Mouse (Mus musculus) heart, postnatal 4 days (tissue): ENCODE measurements around the gene Tarbp1. TPM values are rescaled to one million over a fixed set of nuclear protein-coding genes. Genes with fewer than 3 reads are reported as not detected.

Experiments
- DNase-seq: peaks from one replicate; pipeline ENCODE4 v3.0.0; 2021
- total RNA-seq, 2 experiments: library from RNA; stranded (reverse); gene quantifications; 2 replicates each; pipeline ENCODE4 v1.2.3; 2021

Tarbp1 gene
- total RNA-seq, 2 experiments from 2014 or later, result 5.0 to 5.9 TPM

GRCm38 (mm10) chr8:126420834-126421233, 54.0 kb downstream of the Tarbp1 start:
- DNase-seq, result no peak

- DNase-seq, result no peak
These were observed 69.8 kb downstream of the Tarbp1 start for GRCm38 (mm10) chr8:126405030-126405429.

GRCm38 (mm10) chr8:126404550-126404949, 70.3 kb downstream of the Tarbp1 start:
- DNase-seq, result peak; percentile 15

- DNase-seq, result no peak
These were observed 76.5 kb downstream of the Tarbp1 start for GRCm38 (mm10) chr8:126398349-126398748.

DNA sequence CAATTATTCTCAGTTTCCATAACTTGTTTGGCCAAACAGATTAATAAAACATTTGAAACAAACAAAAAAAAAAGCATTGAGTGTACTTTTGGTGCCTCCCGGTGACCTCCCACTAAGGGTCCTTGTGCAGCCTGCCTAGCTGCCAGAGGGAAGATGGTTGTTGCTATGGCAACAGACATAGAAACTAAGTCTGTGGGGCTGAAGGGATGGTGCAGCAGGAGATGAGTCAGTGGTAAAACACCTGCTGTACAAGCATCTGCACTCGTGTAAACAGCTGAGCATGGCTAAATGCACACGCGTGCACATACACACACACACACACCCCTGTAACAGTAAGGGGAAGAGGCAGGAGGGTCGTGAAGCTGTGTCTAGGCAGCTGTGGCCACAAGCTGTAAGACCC, 78.9 kb downstream of the Tarbp1 start:
- no peak for DNase-seq

DNA sequence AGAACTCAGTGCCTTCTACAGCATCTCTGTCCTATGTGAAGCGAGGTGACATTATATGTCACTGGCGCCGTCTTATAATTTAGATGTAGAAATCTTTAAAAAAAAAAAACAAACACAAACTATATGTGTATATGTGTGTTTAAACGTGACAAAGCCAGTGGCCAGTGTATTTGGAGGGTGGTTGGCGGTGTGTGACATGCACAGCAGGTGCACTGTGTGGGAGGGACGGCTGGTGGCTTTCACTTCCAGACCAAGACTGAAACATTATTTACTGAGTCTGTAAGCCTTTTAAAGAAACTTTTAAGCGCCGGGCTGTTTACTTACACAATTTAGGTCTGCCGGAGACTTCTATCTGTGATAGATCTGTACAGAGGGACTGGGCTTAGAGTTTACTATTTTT, 79.5 kb downstream of the Tarbp1 start:
- DNase-seq, result no peak

- DNase-seq, result no peak
These were observed 83.3 kb downstream of the Tarbp1 start for GRCm38 (mm10) chr8:126391541-126391940.

DNA sequence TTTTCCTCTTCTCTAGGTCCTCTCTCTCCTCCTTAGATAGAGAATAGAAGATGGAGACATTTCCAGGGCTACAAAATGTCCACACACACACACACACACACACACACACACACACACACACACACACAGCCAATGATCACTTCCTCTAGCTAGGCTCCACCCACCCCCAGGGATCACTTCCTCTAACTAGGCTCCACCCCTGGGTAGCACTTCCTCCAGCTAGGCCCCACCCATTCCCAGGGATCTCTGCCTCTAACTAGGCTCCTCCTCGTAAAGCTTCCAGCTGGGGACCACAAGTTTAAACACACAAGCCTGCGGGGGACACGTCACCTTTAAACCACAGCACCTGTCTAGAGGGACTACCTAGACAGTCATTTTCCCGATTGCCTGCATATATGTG, 87.3 kb downstream of the Tarbp1 start:
- no peak for DNase-seq

DNA sequence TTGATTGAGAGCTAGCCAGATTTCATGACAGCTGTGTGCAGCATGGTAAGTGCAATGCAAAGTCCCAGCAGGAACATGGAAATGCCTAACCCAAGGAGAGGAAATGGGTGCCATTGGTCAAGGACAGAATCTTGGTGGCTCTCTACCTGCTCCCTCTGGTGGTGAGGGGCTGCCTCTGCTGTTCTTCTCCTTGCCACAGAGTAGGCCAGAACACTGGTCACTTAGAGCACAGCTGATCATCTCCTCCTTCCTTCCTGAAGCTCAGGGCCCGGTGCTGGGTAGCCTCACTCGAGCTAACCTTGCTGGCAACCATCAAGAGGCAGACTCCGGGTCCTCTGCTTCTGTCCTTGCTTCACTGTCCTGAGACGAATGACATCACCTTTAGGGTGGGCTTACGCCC, 92.1 kb downstream of the Tarbp1 start:
- peak; percentile 25 for DNase-seq

DNA sequence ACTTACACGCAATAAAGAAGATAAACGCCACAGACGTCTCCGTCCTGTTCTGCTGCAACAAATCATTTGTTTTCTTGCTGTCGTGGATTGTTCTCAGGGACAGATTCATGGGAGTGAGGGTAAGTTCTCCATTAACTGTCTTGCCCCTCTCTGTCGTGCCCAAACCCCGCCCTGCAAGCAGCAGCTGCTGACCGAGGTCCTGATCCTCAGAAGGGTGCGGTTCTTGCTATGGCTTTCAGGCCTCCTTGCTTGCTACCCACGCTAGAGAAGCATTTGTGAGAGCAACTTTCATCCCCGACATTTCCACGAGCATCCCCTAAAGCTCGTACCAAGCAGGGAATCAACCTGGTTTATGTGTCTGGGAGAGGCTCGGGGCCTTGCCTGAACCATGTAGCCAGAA, 92.6 kb downstream of the Tarbp1 start:
- DNase-seq, result peak; percentile 23

- no peak for DNase-seq
These were observed 93.6 kb downstream of the Tarbp1 start for GRCm38 (mm10) chr8:126381299-126381698.

DNA sequence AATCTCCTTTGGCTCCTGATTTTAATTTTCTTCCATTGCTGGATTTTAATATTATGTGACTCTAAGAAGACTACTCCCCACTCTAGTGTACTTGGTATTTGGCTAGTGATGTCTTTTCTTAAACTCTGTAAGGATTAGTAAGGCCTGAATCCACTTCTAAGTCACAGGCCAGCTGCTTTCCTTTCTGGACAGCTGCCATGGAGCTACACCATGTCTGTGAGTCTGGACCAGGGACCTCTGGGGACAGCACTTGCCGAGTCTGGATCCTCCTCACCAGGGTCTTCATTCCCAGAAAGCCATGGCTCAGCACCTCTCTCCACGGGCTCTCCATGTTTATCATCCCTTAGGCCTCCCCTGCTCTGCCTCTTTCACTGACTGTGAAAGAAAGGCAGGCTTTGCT, 94.7 kb downstream of the Tarbp1 start:
- peak; percentile 8 for DNase-seq

DNA sequence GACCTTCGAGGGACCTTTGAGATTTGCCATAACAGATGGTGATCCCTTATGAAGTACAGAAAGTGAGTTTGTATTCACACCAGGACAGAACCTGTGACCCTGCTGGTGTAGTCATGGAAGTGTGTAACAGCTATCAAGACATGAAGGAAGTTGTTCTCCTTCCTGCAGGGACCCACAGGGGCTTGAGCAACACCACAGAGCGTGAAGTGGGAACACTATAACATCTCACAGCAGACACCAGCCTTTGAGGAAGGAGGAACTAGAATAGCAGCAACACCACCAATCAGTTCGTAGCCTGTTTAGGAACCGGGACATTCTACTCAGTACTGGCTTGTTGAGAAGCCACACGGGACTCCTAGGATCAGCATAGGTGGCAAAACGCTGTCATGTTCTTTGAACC, 95.3 kb downstream of the Tarbp1 start:
- DNase-seq, result no peak

Other genes with a start within 250 kb of the Tarbp1 start
- gene Slc35f3, start 176.5 kb downstream of the Tarbp1 start, total RNA-seq, result not detected
- gene Coa6, start 52.5 kb downstream of the Tarbp1 start, total RNA-seq, result 10 to 100 TPM; 25.6 to 25.9 TPM
- gene Irf2bp2, start 118.9 kb upstream of the Tarbp1 start, total RNA-seq, result 10 to 100 TPM; 98.2 to 100.0 TPM